Mouse (Mus musculus): ENCODE measurements around the gene Myo3a.
"Not testable (repeated sequence)": the region's sequence is repeated elsewhere in the genome, so short reads cannot be mapped to it uniquely, and the experiment has no call there.

Myo3a gene

DNA sequence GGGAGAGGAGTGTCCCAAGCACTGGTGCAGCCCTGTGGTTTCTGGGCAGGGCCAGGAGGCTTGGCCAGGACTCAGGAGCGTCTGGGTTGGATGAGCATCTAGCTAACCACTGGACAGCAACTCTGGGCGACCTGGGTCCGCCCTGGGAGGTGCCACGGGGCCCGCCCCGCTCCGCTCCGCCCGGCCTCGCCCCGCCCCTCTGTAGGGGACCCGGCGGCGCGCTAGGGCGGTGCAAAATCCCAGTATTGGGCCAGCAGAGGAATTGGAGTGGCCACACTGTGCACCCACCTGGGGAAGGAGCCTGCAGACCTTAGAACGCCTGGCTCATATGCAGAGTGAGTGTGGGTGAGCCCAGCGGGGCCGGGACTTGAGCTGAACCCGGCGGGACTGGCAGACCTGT lies at the start of gene Myo3a:
TSS of gene Myo3a (plus strand) at position 196 of the 400 bp plus-strand sequence.
- DNase-seq (ENCODE audit: extremely low spot score, low read depth, low spot score) = no peak

GRCm38 (mm10) chr2:22250462-22250861 lies 23.2 kb downstream of the Myo3a start:
- DNase-seq (ENCODE audit: extremely low spot score, low read depth, low spot score) = no peak

- no peak for DNase-seq (ENCODE audit: extremely low spot score, low read depth, low spot score)
Observed at GRCm38 (mm10) chr2:22251045-22251444, 23.7 kb downstream of the Myo3a start.

DNA sequence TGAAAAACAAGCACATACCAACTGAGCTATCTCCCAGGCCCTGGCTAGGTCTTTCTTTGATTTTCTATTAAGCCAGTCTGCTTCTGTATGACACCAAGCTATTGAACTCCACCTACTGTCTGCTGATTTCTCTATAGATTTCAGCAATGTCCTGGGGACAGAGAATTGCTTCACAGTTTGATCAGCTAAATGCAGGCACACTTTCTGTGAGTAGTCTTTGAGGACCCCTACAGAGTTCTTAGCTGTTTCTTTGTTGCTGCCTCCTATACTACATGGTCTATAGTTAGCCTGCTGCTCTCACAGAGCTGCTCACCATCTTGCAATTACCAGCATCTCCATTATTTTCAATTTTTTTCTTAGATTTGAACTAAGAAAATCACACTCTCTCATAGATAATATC lies 28.3 kb downstream of the Myo3a start:
- no peak for DNase-seq (ENCODE audit: extremely low spot score, low read depth, low spot score)

DNA sequence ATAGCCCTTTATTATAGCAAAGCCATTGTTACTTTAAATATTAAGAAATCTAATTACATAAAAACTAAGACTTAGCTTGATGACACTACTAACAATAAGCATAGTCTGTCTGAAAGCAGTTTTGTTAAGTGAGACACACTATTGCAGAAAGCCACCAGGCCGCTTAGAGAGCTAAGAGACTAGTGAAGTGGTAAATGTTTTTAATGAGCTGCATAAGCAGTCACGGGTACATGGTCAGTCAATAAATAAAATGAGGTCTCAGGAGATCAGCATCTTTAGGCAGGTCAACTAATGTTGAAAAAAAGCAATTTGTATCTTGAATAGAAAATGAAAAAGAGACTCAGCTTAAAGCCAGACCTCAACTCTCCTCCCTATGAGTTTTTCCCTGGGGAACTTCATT lies 44.3 kb downstream of the Myo3a start:
- DNase-seq (ENCODE audit: extremely low spot score, low read depth, low spot score) = no peak

- DNase-seq (ENCODE audit: extremely low spot score, low read depth, low spot score) = no peak
Observed at GRCm38 (mm10) chr2:22285366-22285765, 58.1 kb downstream of the Myo3a start.

DNA sequence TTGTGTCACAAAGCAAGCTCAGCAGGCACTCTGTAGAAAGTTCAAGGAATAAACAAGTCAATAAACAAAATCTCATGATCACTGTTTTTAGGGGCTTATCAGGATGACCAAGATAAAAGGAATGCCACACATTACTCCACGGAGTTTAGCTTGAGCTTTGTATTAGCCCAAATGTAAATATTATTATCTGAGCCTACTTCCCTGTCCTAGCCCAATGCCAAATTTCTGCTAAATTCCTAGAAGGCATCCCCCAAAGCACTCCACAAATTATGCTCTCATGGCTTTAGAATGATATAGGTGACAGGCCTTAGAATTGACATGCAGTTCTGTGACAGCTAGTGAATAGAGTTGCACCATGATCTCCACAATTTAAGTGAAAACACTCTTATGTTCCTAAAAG lies 58.5 kb downstream of the Myo3a start:
- DNase-seq (ENCODE audit: extremely low spot score, low read depth, low spot score) = no peak

DNA sequence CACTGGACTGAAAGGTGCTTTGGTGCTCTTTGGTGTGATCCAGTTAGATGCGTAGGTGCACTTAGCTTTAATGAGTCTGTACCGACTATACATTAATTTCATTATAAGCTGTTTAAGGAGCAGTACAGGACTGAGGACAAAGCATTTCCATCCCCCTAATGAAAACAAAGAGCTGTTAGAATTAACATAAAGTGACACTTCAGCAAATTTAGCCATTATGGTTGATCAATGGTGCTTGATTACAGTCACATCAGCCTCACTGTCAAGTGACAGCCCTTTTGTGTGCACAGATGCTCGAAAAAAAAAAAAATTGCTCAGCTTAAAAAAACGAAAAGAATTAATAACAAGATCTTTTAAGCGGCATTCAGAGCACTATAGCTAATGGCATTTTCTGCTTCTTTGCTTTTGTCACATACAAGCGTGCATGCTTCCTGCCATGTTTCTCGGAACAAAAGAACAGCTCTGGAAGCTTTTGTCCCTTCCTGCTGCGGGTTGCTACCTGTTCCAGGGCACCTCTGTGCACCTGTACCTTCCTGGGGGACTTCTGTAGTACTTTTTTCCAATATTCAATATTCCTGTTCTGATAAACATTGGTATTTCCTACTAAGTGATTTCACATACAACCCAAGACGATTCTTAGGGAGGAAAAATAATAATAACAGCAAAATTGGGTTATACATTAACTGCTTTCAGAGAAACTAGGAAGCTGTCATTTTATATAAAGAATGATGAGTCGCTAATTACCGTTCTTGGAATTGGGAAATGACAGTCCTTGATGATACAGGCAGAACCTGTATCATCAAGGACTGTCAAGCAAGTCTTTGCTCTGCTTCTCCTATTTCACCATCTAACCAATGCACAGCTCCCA lies 66.5 kb downstream of the Myo3a start:
- DNase-seq (ENCODE audit: extremely low spot score, low read depth, low spot score) = no peak

DNA sequence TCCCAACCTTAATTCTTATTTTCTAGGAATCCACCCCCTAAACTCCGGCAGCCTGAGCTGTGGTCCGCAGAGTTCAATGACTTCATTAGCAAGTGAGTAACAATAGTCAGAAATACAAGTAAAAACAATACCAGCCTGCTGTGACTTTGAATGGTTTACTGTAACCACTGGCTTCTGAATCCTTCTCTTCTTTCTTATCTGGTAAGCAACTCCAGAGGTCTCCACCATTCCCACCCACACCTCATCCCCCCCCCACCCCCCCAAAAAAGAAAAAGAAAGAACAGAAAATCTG lies 67.1 kb downstream of the Myo3a start:
- DNase-seq (ENCODE audit: extremely low spot score, low read depth, low spot score) = no peak

GRCm38 (mm10) chr2:22297913-22298312 lies 70.6 kb downstream of the Myo3a start:
- no peak for DNase-seq (ENCODE audit: extremely low spot score, low read depth, low spot score)

DNA sequence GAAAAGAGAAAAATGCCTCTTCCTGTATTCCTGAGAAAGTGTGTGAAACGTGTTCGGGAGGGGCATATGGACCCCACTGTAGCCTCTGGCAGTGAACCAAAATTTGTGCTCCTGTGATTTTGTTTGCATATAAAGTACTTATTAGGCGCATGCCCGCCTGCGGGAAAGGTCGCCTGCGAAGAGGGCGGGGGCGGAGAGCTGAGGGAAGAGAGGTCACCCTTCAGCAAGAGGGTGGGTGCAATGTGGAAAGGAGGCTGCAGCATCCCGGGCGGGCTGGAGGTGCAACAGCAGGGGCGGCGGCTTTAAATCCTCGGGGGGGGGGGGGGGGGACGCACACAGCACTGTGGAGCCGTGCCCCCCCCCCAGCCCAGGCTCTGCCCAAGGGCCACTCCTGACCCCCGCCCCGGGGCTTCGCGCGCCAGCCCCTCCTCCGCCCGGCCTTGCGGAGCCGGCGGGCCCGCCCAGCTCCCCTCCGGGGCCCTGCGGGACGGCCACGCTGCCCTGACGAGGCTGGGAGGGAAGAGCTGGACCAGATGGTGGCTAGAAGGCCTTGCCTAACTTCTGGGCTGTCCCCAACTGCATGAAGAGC lies 111.1 kb downstream of the Myo3a start:
- DNase-seq (ENCODE audit: extremely low spot score, low read depth, low spot score) = no peak

GRCm38 (mm10) chr2:22410511-22410910 lies 183.2 kb downstream of the Myo3a start:
- not testable (repeated sequence) for DNase-seq (ENCODE audit: extremely low spot score, low read depth, low spot score)

DNA sequence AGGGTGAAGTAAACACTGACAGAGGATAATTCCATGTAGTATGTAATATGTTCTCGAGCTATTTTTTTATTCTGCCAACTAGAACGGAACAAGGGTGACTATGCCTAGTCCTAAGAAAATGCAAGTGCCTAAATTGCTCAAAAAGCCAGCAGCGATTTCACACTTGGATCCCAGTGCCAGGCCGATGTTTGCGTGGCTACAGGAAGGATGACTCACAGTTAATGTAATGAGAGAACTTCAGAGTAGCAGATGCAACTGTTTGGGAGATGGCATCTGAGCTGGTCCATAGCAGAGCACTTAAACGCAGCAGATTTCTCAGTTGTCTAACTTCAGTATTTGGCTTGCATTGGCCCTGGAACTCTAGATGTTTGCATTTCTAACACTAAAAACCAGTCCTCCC lies 321.1 kb downstream of the Myo3a start:
- DNase-seq (ENCODE audit: extremely low spot score, low read depth, low spot score) = no peak

DNA sequence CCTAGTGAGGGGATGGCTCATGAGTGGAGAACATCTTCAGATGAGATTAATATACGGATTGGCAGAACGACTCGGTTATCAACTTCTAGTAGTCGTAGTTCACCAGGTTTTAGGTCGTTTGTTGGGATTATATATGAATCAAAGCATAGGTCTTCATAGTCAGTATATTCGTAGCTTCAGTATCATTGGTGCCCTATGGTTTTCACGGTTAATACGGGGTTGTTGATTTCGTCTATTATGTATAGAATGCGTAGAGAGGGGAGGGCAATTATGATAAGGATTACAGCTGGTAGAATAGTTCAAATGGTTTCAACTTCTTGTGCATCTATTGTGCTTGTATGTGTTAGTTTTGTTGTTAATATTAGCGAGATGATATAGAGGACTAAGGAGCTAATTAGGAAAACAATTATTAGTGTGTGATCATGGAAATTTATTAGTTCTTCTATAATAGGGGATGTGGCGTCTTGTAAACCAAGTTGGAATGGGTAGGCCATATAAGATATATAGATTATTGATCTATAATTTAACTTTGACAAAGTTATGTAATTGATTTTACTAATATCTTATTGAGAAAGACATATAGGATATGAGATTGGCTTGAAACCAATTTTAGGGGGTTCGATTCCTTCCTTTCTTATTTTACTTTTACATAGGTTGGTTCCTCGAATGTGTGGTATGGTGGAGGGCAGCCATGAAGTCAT lies 360.3 kb downstream of the Myo3a start:
- not testable (repeated sequence) for DNase-seq (ENCODE audit: extremely low spot score, low read depth, low spot score)

DNA sequence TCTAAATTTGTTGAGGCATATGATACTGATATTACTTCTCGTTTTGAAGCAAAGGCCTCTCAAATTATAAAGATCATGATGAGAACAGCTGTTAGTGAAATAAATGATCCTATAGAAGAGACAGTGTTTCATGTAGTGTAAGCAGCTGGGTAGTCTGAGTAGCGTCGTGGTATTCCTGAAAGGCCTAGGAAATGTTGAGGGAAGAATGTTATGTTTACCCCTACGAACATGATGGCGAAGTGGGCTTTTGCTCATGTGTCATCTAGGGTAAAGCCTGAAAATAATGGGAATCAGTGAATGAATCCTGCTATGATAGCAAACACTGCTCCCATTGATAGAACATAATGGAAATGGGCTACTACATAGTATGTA lies 360.9 kb downstream of the Myo3a start:
- not testable (repeated sequence) for DNase-seq (ENCODE audit: extremely low spot score, low read depth, low spot score)

DNA sequence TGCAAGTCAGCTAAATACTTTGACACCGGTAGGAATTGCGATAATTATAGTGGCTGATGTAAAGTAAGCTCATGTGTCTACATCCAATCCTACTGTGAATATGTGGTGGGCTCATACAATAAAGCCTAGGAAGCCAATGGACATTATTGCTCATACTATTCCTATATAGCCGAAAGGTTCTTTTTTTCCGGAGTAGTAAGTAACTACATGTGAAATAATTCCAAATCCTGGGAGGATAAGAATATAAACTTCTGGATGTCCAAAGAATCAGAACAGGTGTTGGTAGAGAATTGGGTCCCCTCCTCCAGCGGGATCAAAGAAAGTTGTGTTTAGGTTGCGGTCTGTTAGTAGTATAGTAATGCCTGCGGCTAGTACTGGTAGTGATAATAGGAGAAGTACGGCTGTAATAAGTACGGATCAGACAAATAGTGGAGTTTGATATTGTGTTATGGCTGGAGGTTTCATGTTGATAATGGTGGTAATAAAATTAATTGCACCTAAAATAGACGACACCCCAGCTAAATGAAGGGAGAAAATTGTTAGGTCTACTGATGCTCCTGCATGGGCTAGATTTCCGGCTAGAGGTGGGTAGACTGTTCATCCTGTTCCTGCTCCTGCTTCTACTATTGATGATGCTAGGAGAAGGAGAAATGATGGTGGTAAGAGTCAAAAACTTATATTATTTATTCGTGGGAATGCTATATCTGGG lies 361.5 kb downstream of the Myo3a start:
- DNase-seq (ENCODE audit: extremely low spot score, low read depth, low spot score) = not testable (repeated sequence)

DNA sequence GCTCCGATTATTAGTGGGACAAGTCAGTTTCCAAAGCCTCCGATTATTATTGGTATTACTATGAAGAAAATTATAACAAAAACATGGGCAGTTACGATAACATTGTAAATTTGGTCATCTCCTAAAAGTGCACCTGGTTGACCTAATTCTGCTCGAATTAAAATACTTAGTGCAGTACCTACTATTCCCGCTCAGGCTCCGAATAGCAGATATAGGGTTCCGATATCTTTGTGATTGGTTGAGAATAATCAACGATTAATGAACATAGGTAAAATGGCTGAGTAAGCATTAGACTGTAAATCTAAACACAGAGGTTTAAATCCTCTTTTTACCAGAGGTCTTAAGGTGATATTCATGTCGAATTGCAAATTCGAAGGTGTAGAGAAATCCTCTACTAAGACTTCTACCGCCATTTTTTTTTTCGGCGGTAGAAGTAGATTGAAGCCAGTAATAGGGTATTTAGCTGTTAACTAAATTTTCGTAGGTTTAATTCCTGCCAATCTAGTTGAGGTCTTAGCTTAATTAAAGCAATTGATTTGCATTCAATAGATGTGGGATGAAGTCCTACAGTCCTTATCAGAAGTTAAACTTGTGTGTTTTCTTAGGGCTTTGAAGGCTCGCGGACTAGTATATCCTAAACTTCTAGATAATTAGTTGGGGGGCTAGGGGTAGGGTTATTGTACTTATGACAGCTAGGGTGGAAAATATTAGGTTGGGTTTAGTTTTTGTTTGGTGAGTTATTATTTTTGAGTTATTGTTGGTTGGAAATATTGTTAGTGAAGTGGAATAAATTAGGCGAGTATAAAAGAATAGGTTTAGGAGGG lies 362.3 kb downstream of the Myo3a start:
- DNase-seq (ENCODE audit: extremely low spot score, low read depth, low spot score) = not testable (repeated sequence)

GRCm38 (mm10) chr2:22590206-22590490 lies 362.8 kb downstream of the Myo3a start:
- no peak for DNase-seq (ENCODE audit: extremely low spot score, low read depth, low spot score)

- DNase-seq (ENCODE audit: extremely low spot score, low read depth, low spot score) = no peak
Observed at GRCm38 (mm10) chr2:22617951-22618350, 390.6 kb downstream of the Myo3a start.

DNA sequence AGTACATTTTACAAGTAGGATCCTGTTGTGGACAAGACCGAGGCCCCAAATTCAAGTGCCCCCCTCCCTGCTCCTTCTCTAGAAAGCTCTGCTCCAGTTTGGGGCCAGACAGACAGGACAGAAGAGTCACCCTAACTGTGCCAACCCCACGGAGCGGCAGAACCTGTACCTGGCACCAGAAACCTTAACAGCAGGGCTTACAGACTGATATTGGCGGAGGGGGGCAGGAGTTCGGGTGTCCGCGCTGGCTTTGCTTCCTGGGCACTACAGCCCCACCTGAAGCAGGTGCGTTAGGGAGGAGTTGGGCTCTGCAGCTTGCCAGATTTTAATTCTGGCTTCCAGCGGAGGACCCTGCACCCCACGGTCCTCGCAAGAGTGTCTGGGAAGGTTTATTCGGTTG lies 392.1 kb downstream of the Myo3a start:
- DNase-seq (ENCODE audit: extremely low spot score, low read depth, low spot score) = no peak

- DNase-seq (ENCODE audit: extremely low spot score, low read depth, low spot score) = no peak
Observed at GRCm38 (mm10) chr2:22620030-22620429, 392.7 kb downstream of the Myo3a start.
